ENCODE assay signal across 9 mouse cellular contexts in genomic region chr9:58535447-58536134, GRCm38 (mm10). TPM values are rescaled to one million over a fixed set of nuclear protein-coding genes. Genes with fewer than 3 reads are reported as not detected.
DNase-seq lines count a peak whose midpoint lies in the region; ATAC-seq and TF ChIP-seq lines count a peak whose summit lies in the region.
"Had no signal": no experiment of that assay in that cellular context is flagged by ENCODE, and none has a peak within 500 bp of the region (broad histone marks: within the 10 kb centered on the region; RNA-seq: fewer than 3 reads in every experiment).

No protein-coding gene starts in this region.

- ATAC-seq in cerebellum, adult (ENCODE audit: insufficient number of reproducible peaks, low FRiP score, low TSS enrichment), result no peak
- no peak for ATAC-seq in lung, postnatal 0 days
- no peak for ATAC-seq in liver, embryonic 14.5 days (ENCODE audit: insufficient read depth)

- H3K4me1 ChIP-seq in cerebellum, adult 2 months (ENCODE audit: control insufficient read depth, insufficient read depth, low read length), result peaks cover 30% of the 10 kb centered on the region
- no peaks in the 10 kb centered on the region for H3K4me1 ChIP-seq in lung, postnatal 0 days (ENCODE audit: insufficient read depth, low read depth, low read length)
- no peaks in the 10 kb centered on the region for H3K4me1 ChIP-seq in forebrain, embryonic 10.5 days
- no peaks in the 10 kb centered on the region for H3K4me1 ChIP-seq in liver, embryonic 14.5 days (replicated peaks; ENCODE audit: control insufficient read depth in 2 of 2, insufficient read depth in 2 of 2, low read length in 1 of 2)
- H3K4me1 ChIP-seq in spleen, adult 2 months (ENCODE audit: control insufficient read depth, insufficient read depth, insufficient read length), result peaks cover 25% of the 10 kb centered on the region

- no peaks in the 10 kb centered on the region for H3K27me3 ChIP-seq in cerebellum, adult 2 months (ENCODE audit: control insufficient read depth, insufficient read depth, low read length)
- H3K27me3 ChIP-seq in lung, postnatal 0 days (replicated peaks; ENCODE audit: insufficient read depth, low read length), result no peaks in the 10 kb centered on the region
- H3K27me3 ChIP-seq in forebrain, embryonic 10.5 days (ENCODE audit: poor library complexity, severe bottlenecking), result no peaks in the 10 kb centered on the region
- H3K27me3 ChIP-seq in liver, embryonic 14.5 days (ENCODE audit: control insufficient read depth, insufficient read depth, low read length), result no peaks in the 10 kb centered on the region
- H3K27me3 ChIP-seq in spleen, adult 2 months (ENCODE audit: control insufficient read depth, insufficient read depth, low read length), result no peaks in the 10 kb centered on the region
- H3K27me3 ChIP-seq: heart, embryonic 15.5 days had no signal

- H3K36me3 ChIP-seq in lung, postnatal 0 days (ENCODE audit: insufficient read depth, low read length), result no peaks in the 10 kb centered on the region
- peaks cover 44% of the 10 kb centered on the region for H3K36me3 ChIP-seq in forebrain, embryonic 10.5 days (replicated peaks)
- H3K36me3 ChIP-seq in liver, embryonic 14.5 days (replicated peaks; ENCODE audit: control insufficient read depth, insufficient read depth, low read depth), result no peaks in the 10 kb centered on the region
- no peaks in the 10 kb centered on the region for H3K36me3 ChIP-seq in spleen, adult 2 months (ENCODE audit: control insufficient read depth, insufficient read depth, low read length)

- peak; percentile 85 for TF ChIP-seq CTCF in cerebellum, adult 2 months (IDR thresholded peaks at IDR 0.05; ENCODE audit: borderline replicate concordance, insufficient read depth, low read depth, low read length)
- TF ChIP-seq CTCF in lung, postnatal 0 days (IDR thresholded peaks at IDR 0.05), result peak; percentile 73
- TF ChIP-seq CTCF in liver, embryonic 14.5 days (IDR thresholded peaks at IDR 0.05; ENCODE audit: low read depth), result peak; percentile 71
- TF ChIP-seq CTCF in spleen, adult 2 months (IDR thresholded peaks at IDR 0.05; ENCODE audit: extremely low read depth, insufficient read depth, insufficient read length, insufficient replicate concordance), result peak; percentile 89

- H3K9ac ChIP-seq in lung, postnatal 0 days (replicated peaks; ENCODE audit: low read depth), result no peak overlapping the region
- no peak overlapping the region for H3K9ac ChIP-seq in liver, embryonic 14.5 days (replicated peaks)
- H3K9ac ChIP-seq: heart, embryonic 15.5 days had no signal

- no peak for TF ChIP-seq POLR2A in cerebellum, adult 2 months (IDR thresholded peaks at IDR 0.05; ENCODE audit: borderline replicate concordance, insufficient read depth, low read length)
- no peak for TF ChIP-seq POLR2A in spleen, adult 2 months (IDR thresholded peaks at IDR 0.05; ENCODE audit: low read depth, low read length)

- no peak overlapping the region for H3K27ac ChIP-seq in cerebellum, adult 2 months (ENCODE audit: insufficient read depth, low read length)
- no peak overlapping the region for H3K27ac ChIP-seq in lung, postnatal 0 days (ENCODE audit: low read length)
- no peak overlapping the region for H3K27ac ChIP-seq in forebrain, embryonic 10.5 days
- H3K27ac ChIP-seq in liver, embryonic 14.5 days, result no peak overlapping the region
- H3K27ac ChIP-seq in spleen, adult 2 months (ENCODE audit: insufficient read depth, low read length), result no peak overlapping the region
- H3K27ac ChIP-seq: heart, embryonic 15.5 days had no signal

- H3K4me3 ChIP-seq in cerebellum, adult 2 months (replicated peaks; ENCODE audit: insufficient read depth, low read depth, low read length), result no peak overlapping the region
- H3K4me3 ChIP-seq in lung, postnatal 0 days (ENCODE audit: low read depth, low read length), result no peak overlapping the region
- no peak overlapping the region for H3K4me3 ChIP-seq in forebrain, embryonic 10.5 days
- no peak overlapping the region for H3K4me3 ChIP-seq in liver, embryonic 14.5 days (ENCODE audit: insufficient read depth in 1 of 2, low read depth in 2 of 2, low read length in 2 of 2)
- no peak overlapping the region; the same call in 1 of the 2 replicates for H3K4me3 ChIP-seq in spleen, adult 2 months (ENCODE audit: extremely low read depth, insufficient read depth, insufficient read length)
- H3K4me3 ChIP-seq: heart, embryonic 15.5 days had no signal

- no peak for TF ChIP-seq EP300 in lung, postnatal 0 days (IDR thresholded peaks at IDR 0.05)
- no peak for TF ChIP-seq EP300 in liver, embryonic 14.5 days (IDR thresholded peaks at IDR 0.05; ENCODE audit: low read depth)

- DNase-seq in cerebellum, adult 2 months, result peak; percentile 54
- peak; percentile 50 for DNase-seq in lung, postnatal 0 days (ENCODE audit: low spot score)
- no peak for DNase-seq in lung, postnatal 14 days
- DNase-seq in forebrain, embryonic 10.5 days (ENCODE audit: extremely low spot score, low spot score), result peak; percentile 45
- no peak for DNase-seq in liver, embryonic 14.5 days (ENCODE audit: low read depth in 3 of 3, low spot score in 3 of 3)
- DNase-seq in spleen, adult 2 months (ENCODE audit: low read depth in 1 of 2, low spot score in 2 of 2), result peak in 1 of 2 experiments; percentile 57
- no peak for DNase-seq in gastrocnemius, adult 18-20 months (ENCODE audit: low spot score)

- no peaks in the 10 kb centered on the region for H3K9me3 ChIP-seq in lung, postnatal 0 days (ENCODE audit: low read length)
- no peaks in the 10 kb centered on the region for H3K9me3 ChIP-seq in forebrain, embryonic 10.5 days
- H3K9me3 ChIP-seq in liver, embryonic 14.5 days (ENCODE audit: control insufficient read depth, low read length), result no peaks in the 10 kb centered on the region
- H3K9me3 ChIP-seq: heart, embryonic 15.5 days had no signal

- H3K4me2 ChIP-seq in lung, postnatal 0 days (replicated peaks; ENCODE audit: low read depth, low read length), result no peak overlapping the region
- no peak overlapping the region for H3K4me2 ChIP-seq in liver, embryonic 14.5 days (ENCODE audit: low read depth)
- H3K4me2 ChIP-seq: heart, embryonic 15.5 days had no signal

- WGBS in cerebellum, adult 2 months, result 75% methylated on average over 20 of the region's 20 CpGs
- 78% methylated on average over 20 of the region's 20 CpGs for WGBS in lung, postnatal 0 days
- WGBS in forebrain, embryonic 10.5 days, result 79% methylated on average over 20 of the region's 20 CpGs
- WGBS in liver, embryonic 14.5 days (ENCODE audit: insufficient replicate concordance), result 54% methylated on average over 20 of the region's 20 CpGs
- WGBS in spleen, adult 2 months, result 64% methylated on average over 20 of the region's 20 CpGs

RNA-seq across cellular contexts. Expression of gene Cd276, which starts 19.6 kb away (rescaled TPM):
- 6.4 and 6.9 TPM in 2 replicates for polyA plus RNA-seq in cerebellum, adult 2 months (2012; rRNA removed)
- polyA plus RNA-seq in lung, postnatal 0 days (2015; fragmentation: Nextera tagmentation; extraction: Ambion mirVana), result 9.9 and 10.7 TPM in 2 replicates
- 31.7 and 32.8 TPM in 2 replicates for polyA plus RNA-seq in forebrain, embryonic 10.5 days (2016; fragmentation: Nextera tagmentation; extraction: Ambion mirVana)
- 0.87 and 1.1 TPM in 2 replicates for polyA plus RNA-seq in liver, embryonic 14.5 days (2012; rRNA removed)
- 1.2 and 1.6 TPM in 2 replicates for polyA plus RNA-seq in liver, embryonic 14.5 days (2014; fragmentation: Nextera tagmentation; extraction: Ambion mirVana)
- 2.4 and 3.1 TPM in 2 replicates for polyA plus RNA-seq in spleen, adult 2 months (2012; rRNA removed)
- total RNA-seq in gastrocnemius, adult 18-20 months (2021), result 10 to 100 TPM in 1 of 2 experiments, 1 to 10 TPM in 1; 8.5 to 13.5 TPM

RNA-seq across cellular contexts. Expression of gene Nptn, which starts 46.4 kb away (rescaled TPM):
- polyA plus RNA-seq in cerebellum, adult 2 months (2012; rRNA removed), result 1,284 and 1,476 TPM in 2 replicates
- 132 and 133 TPM in 2 replicates for polyA plus RNA-seq in lung, postnatal 0 days (2015; fragmentation: Nextera tagmentation; extraction: Ambion mirVana)
- 48.0 and 50.7 TPM in 2 replicates for polyA plus RNA-seq in forebrain, embryonic 10.5 days (2016; fragmentation: Nextera tagmentation; extraction: Ambion mirVana)
- 121 and 145 TPM in 2 replicates for polyA plus RNA-seq in liver, embryonic 14.5 days (2012; rRNA removed)
- 107 and 112 TPM in 2 replicates for polyA plus RNA-seq in liver, embryonic 14.5 days (2014; fragmentation: Nextera tagmentation; extraction: Ambion mirVana)
- 208 and 221 TPM in 2 replicates for polyA plus RNA-seq in spleen, adult 2 months (2012; rRNA removed)
- total RNA-seq in gastrocnemius, adult 18-20 months (2021), result 100 to 1,000 TPM; 116 to 123 TPM

RNA-seq across cellular contexts. Expression of gene Insyn1, which starts 47.2 kb away (rescaled TPM):
- 147 and 149 TPM in 2 replicates for polyA plus RNA-seq in cerebellum, adult 2 months (2012; rRNA removed)
- 1.0 and 1.2 TPM in 2 replicates for polyA plus RNA-seq in lung, postnatal 0 days (2015; fragmentation: Nextera tagmentation; extraction: Ambion mirVana)
- polyA plus RNA-seq in forebrain, embryonic 10.5 days (2016; fragmentation: Nextera tagmentation; extraction: Ambion mirVana), result 0.66 TPM in 2 replicates
- polyA plus RNA-seq in liver, embryonic 14.5 days (2012; rRNA removed), result 0.08 and 0.13 TPM in 2 replicates
- not detected in 2 replicates for polyA plus RNA-seq in liver, embryonic 14.5 days (2014; fragmentation: Nextera tagmentation; extraction: Ambion mirVana)
- polyA plus RNA-seq in spleen, adult 2 months (2012; rRNA removed), result 1.1 and 1.2 TPM in 2 replicates
- 10 to 100 TPM; 24.5 to 31.0 TPM for total RNA-seq in gastrocnemius, adult 18-20 months (2021)

Comparison
In these comparisons a context has a peak if more than half of its experiments do, and no peak if none do; other contexts are left out.
1. DNase-seq: peak in cerebellum, adult 2 months (2 of 2), lung, postnatal 0 days (single experiment) and forebrain, embryonic 10.5 days (single experiment); none in lung, postnatal 14 days (single experiment), liver, embryonic 14.5 days (0 of 3) and gastrocnemius, adult 18-20 months (single experiment).
2. RNA of gene Insyn1, which starts 47.2 kb away (polyA plus RNA-seq): 147 to 149 TPM in cerebellum, adult 2 months; 1.0 to 1.2 TPM in lung, postnatal 0 days, 1.1 to 1.2 TPM in spleen, adult 2 months, 0.66 TPM in forebrain, embryonic 10.5 days and 0.08 to 0.13 TPM in liver, embryonic 14.5 days; every median in the first group is over 10 times any median in the second.
3. Peak in every context shown above with its lines, with median percentiles within 50 percentile points of each other: CTCF ChIP-seq.